Comparison of ENCODE assay signal across 9 mouse cellular contexts in genomic region chr12:77790891-77791672, GRCm38 (mm10).
DNase-seq lines count a peak whose midpoint lies in the region; ATAC-seq lines count a peak whose summit lies in the region.
"Had no signal": no experiment of that assay in that cellular context is flagged by ENCODE, and none has a peak within 500 bp of the region (broad histone marks: within the 10 kb centered on the region; RNA-seq: fewer than 3 reads in every experiment).

No protein-coding gene starts in this region.

- no peak overlapping the region for H3K9ac ChIP-seq in kidney, embryonic 14.5 days (ENCODE audit: low read depth, low read length)
- H3K9ac ChIP-seq in midbrain, embryonic 11.5 days (ENCODE audit: low read length) = no peak overlapping the region
- H3K9ac ChIP-seq: limb, embryonic 15.5 days had no signal

- no peaks in the 10 kb centered on the region for H3K9me3 ChIP-seq in kidney, embryonic 14.5 days (ENCODE audit: control insufficient read depth, low read length)
- no peaks in the 10 kb centered on the region for H3K9me3 ChIP-seq in midbrain, embryonic 11.5 days (ENCODE audit: control insufficient read depth, low read length)
- H3K9me3 ChIP-seq: limb, embryonic 15.5 days had no signal

- H3K4me2 ChIP-seq in kidney, embryonic 14.5 days (replicated peaks; ENCODE audit: low read depth, low read length) = peak overlapping the region; percentile 8; the same call in 1 of the 2 replicates
- H3K4me2 ChIP-seq in midbrain, embryonic 11.5 days = no peak overlapping the region
- H3K4me2 ChIP-seq: limb, embryonic 15.5 days had no signal

- peaks cover 8% of the 10 kb centered on the region; the same call in 1 of the 2 replicates for H3K4me1 ChIP-seq in kidney, embryonic 14.5 days (ENCODE audit: control insufficient read depth, insufficient read depth, low read length)
- H3K4me1 ChIP-seq in midbrain, embryonic 11.5 days (ENCODE audit: control insufficient read depth, insufficient read depth, low read length) = peaks cover 2% of the 10 kb centered on the region

- H3K27ac ChIP-seq in kidney, embryonic 14.5 days (ENCODE audit: low read depth, low read length) = no peak overlapping the region
- H3K27ac ChIP-seq in midbrain, embryonic 11.5 days (ENCODE audit: low read depth, low read length) = no peak overlapping the region
- H3K27ac ChIP-seq: limb, embryonic 15.5 days had no signal

- no peak overlapping the region for H3K4me3 ChIP-seq in kidney, embryonic 14.5 days (ENCODE audit: low read length)
- no peak overlapping the region for H3K4me3 ChIP-seq in midbrain, embryonic 11.5 days (ENCODE audit: low read depth, low read length)
- H3K4me3 ChIP-seq: limb, embryonic 15.5 days had no signal

- ATAC-seq in kidney, embryonic 14.5 days (ENCODE audit: low FRiP score, low TSS enrichment) = peak; percentile 67
- no peak for ATAC-seq in midbrain, embryonic 11.5 days (ENCODE audit: low FRiP score)

- 57% methylated on average over 13 of the region's 13 CpGs for WGBS in kidney, embryonic 14.5 days
- WGBS in midbrain, embryonic 11.5 days = 87% methylated on average over 13 of the region's 13 CpGs

- DNase-seq in gastrocnemius, adult 18-20 months (ENCODE audit: low spot score) = peak; percentile 33
- no peak for DNase-seq in gastrocnemius, postnatal 14 days
- DNase-seq in NIH3T3 (ENCODE audit: low read depth) = peak; percentile 10
- peak; percentile 58 to 61 for DNase-seq in cerebellum, postnatal 36 days
- DNase-seq in ovary, postnatal 36 days (ENCODE audit: low spot score) = peak; percentile 64
- DNase-seq in midbrain, embryonic 11.5 days (ENCODE audit: low spot score, missing footprints) = no peak
- no peak for DNase-seq in spleen, postnatal 4 days (ENCODE audit: low spot score in 2 of 2)

- H3K27me3 ChIP-seq in kidney, embryonic 14.5 days (ENCODE audit: control insufficient read depth, insufficient read depth, low read length) = no peaks in the 10 kb centered on the region
- no peaks in the 10 kb centered on the region for H3K27me3 ChIP-seq in midbrain, embryonic 11.5 days (ENCODE audit: control insufficient read depth, insufficient read depth, low read length)

- intact Hi-C loops in gastrocnemius, postnatal 14 days (cut with DNase I; ENCODE audit: low total_unique reads) = no loop called here

- H3K36me3 ChIP-seq in kidney, embryonic 14.5 days (ENCODE audit: control insufficient read depth, insufficient read depth, low read length) = no peaks in the 10 kb centered on the region
- H3K36me3 ChIP-seq in midbrain, embryonic 11.5 days (ENCODE audit: control insufficient read depth, insufficient read depth, low read length) = no peaks in the 10 kb centered on the region
- H3K36me3 ChIP-seq: limb, embryonic 15.5 days had no signal

Comparison
In these comparisons a context has a peak if more than half of its experiments do, and no peak if none do; other contexts are left out.
1. DNase-seq: peak in gastrocnemius, adult 18-20 months (single experiment), NIH3T3 (single experiment), cerebellum, postnatal 36 days (2 of 2) and ovary, postnatal 36 days (single experiment); none in gastrocnemius, postnatal 14 days (single experiment), midbrain, embryonic 11.5 days (single experiment) and spleen, postnatal 4 days (0 of 2).